Mouse (Mus musculus) myocyte (in vitro differentiated cells): ENCODE data around the gene Mtfr2. TPM values are rescaled to one million over a fixed set of nuclear protein-coding genes. Genes with fewer than 3 reads are reported as not detected.

ENCODE experiments used
- H3K27me3 ChIP-seq: one replicate; pipeline ENCODE4 v1.6.1; 2011; ENCODE audit not compliant: control insufficient read depth, insufficient read depth, insufficient read length
- H3K36me3 ChIP-seq: one replicate; pipeline ENCODE4 v1.6.1; 2011; ENCODE audit not compliant: control insufficient read depth, insufficient read depth
- H3K4me2 ChIP-seq: one replicate; pipeline ENCODE4 v1.6.1; 2011; ENCODE audit warnings: low read depth, control low read depth
- H3K4me3 ChIP-seq: one replicate; pipeline ENCODE4 v1.5.1; 2011; ENCODE audit warnings: mild to moderate bottlenecking, control low read depth, moderate library complexity
- H3K79me2 ChIP-seq: one replicate; pipeline ENCODE4 v1.6.1; 2011; ENCODE audit not compliant: control insufficient read depth, insufficient read depth
- H3ac ChIP-seq: one replicate; pipeline ENCODE4 v1.6.1; 2011; ENCODE audit not compliant: control insufficient read depth, insufficient read length
- CEBPB ChIP-seq: IDR thresholded peaks from 2 replicates; pipeline ENCODE4 v1.6.1; 2011; ENCODE audit warnings: mild to moderate bottlenecking, moderate library complexity; ENCODE audit not compliant: poor library complexity, insufficient read depth, severe bottlenecking
- E2F4 ChIP-seq: IDR thresholded peaks from one replicate; pipeline ENCODE4 v1.6.1; 2011; ENCODE audit warnings: mild to moderate bottlenecking, control low read depth, moderate library complexity; ENCODE audit not compliant: insufficient read depth
- MAX ChIP-seq: IDR thresholded peaks from one replicate; pipeline ENCODE4 v1.6.1; 2011; ENCODE audit warnings: low read depth, mild to moderate bottlenecking, control low read depth
- MYOD1 ChIP-seq, 3 experiments: IDR thresholded peaks; one replicate each; pipeline ENCODE4 v1.6.1; 2011; ENCODE audit warnings: control low read depth in 2 of 3, low read depth in 2 of 3, mild to moderate bottlenecking in 2 of 3, moderate library complexity in 1 of 3; ENCODE audit not compliant: insufficient read length in 2 of 3, control insufficient read depth in 1 of 3
- MYOG ChIP-seq, 3 experiments: IDR thresholded peaks; one replicate each; pipeline ENCODE4 v1.6.1; 2011; ENCODE audit warnings: control low read depth in 2 of 3, low read depth in 2 of 3, mild to moderate bottlenecking in 2 of 3; ENCODE audit not compliant: insufficient read length in 2 of 3, control insufficient read depth in 1 of 3, insufficient read depth in 1 of 3
- POLR2A ChIP-seq: IDR thresholded peaks from one replicate; pipeline ENCODE4 v1.6.1; 2011; ENCODE audit warnings: low read depth, mild to moderate bottlenecking, control low read depth, moderate library complexity; ENCODE audit not compliant: insufficient read length
- POLR2AphosphoS2 ChIP-seq: IDR thresholded peaks from one replicate; pipeline ENCODE4 v1.6.1; 2011; ENCODE audit warnings: low read depth, control low read depth; ENCODE audit not compliant: insufficient read length
- REST ChIP-seq: IDR thresholded peaks from one replicate; pipeline ENCODE4 v1.6.1; 2011; ENCODE audit warnings: mild to moderate bottlenecking, control low read depth, moderate library complexity; ENCODE audit not compliant: insufficient read depth, insufficient read length
- SRF ChIP-seq: IDR thresholded peaks from one replicate; pipeline ENCODE4 v1.6.1; 2011; ENCODE audit warnings: low read depth; ENCODE audit not compliant: control insufficient read depth, insufficient read length
- TCF12 ChIP-seq: IDR thresholded peaks from one replicate; pipeline ENCODE4 v1.6.1; 2011; ENCODE audit warnings: mild to moderate bottlenecking, control low read depth; ENCODE audit not compliant: poor library complexity, insufficient read depth, severe bottlenecking
- TCF3 ChIP-seq: IDR thresholded peaks from one replicate; pipeline ENCODE4 v1.6.1; 2011; ENCODE audit warnings: low read depth, control low read depth; ENCODE audit not compliant: insufficient read length
- USF1 ChIP-seq: IDR thresholded peaks from one replicate; pipeline ENCODE4 v1.6.1; 2011; ENCODE audit warnings: low read depth, mild to moderate bottlenecking, control low read depth, moderate library complexity
- polyA plus RNA-seq: library from polyadenylated mRNA; unstranded; fragments of >200 nt; fragmentation: generic; extraction: Trizol; gene quantifications from one replicate; pipeline ENCODE4 v1.2.1, GENCODE M21; 2012; ENCODE audit warnings: missing spikeins

Mtfr2 gene
- 1.3 TPM for polyA plus RNA-seq

- H3ac ChIP-seq: no peak within 1 kb of the TSS
- H3K79me2 ChIP-seq: no peaks in the 10 kb centered on the region
- peak within 1 kb of the TSS; percentile 33 for H3K4me3 ChIP-seq
- H3K4me2 ChIP-seq: peak within 1 kb of the TSS; percentile 86
- no peaks in the 10 kb centered on the region for H3K27me3 ChIP-seq
- peaks cover 28% of the 10 kb centered on the region for H3K36me3 ChIP-seq
- peak; percentile 98 for TF ChIP-seq E2F4
- TF ChIP-seq MAX: peak; percentile 9
- TF ChIP-seq CEBPB: no peak
- TF ChIP-seq USF1: no peak
- TF ChIP-seq MYOG (IDR thresholded peaks at IDR 0.05; ENCODE audit: control insufficient read depth in 1 of 3, insufficient read depth in 1 of 3, insufficient read length in 2 of 3, low read depth in 2 of 3): no peak
- TF ChIP-seq MYOD1 (IDR thresholded peaks at IDR 0.05; ENCODE audit: control insufficient read depth in 1 of 3, insufficient read length in 2 of 3, low read depth in 2 of 3): no peak
- no peak for TF ChIP-seq SRF
- TF ChIP-seq POLR2A: peak; percentile 57
- TF ChIP-seq REST: no peak
- TF ChIP-seq POLR2AphosphoS2: peak; percentile 99
- no peak for TF ChIP-seq TCF3
- TF ChIP-seq TCF12: no peak
Measured at GRCm38 (mm10) chr10:20347285-20348214, at the start of gene Mtfr2. TSS of gene Mtfr2 (plus strand) at chr10:20347770.

- no peak for TF ChIP-seq POLR2A
- no peak for TF ChIP-seq MAX
- TF ChIP-seq USF1: no peak
- TF ChIP-seq POLR2AphosphoS2: no peak
- TF ChIP-seq MYOD1 (IDR thresholded peaks at IDR 0.05; ENCODE audit: control insufficient read depth in 1 of 3, insufficient read length in 2 of 3, low read depth in 2 of 3): no peak
- TF ChIP-seq MYOG (IDR thresholded peaks at IDR 0.05; ENCODE audit: control insufficient read depth in 1 of 3, insufficient read depth in 1 of 3, insufficient read length in 2 of 3, low read depth in 2 of 3): no peak
- TF ChIP-seq E2F4: no peak
- TF ChIP-seq CEBPB: no peak
- no peak for TF ChIP-seq REST
- no peak overlapping the region for H3K4me3 ChIP-seq
Measured at GRCm38 (mm10) chr10:20298152-20298920, 49.2 kb upstream of the Mtfr2 start.

GRCm38 (mm10) chr10:20299114-20299513, 48.5 kb upstream of the Mtfr2 start:
- H3K4me3 ChIP-seq: no peak overlapping the region
- H3K36me3 ChIP-seq: no peaks in the 10 kb centered on the region
- TF ChIP-seq POLR2AphosphoS2 (no peak), REST (no peak), MAX (no peak), USF1 (no peak), CEBPB (no peak)
- no peaks in the 10 kb centered on the region for H3K79me2 ChIP-seq
- peaks cover 7% of the 10 kb centered on the region for H3K27me3 ChIP-seq
- H3ac ChIP-seq: no peak overlapping the region
- no peak overlapping the region for H3K4me2 ChIP-seq

More at GRCm38 (mm10) chr10:20298152-20298920, 49.2 kb upstream of the Mtfr2 start:
- no peaks in the 10 kb centered on the region for H3K79me2 ChIP-seq
- no peaks in the 10 kb centered on the region for H3K36me3 ChIP-seq
- H3K27me3 ChIP-seq: peaks cover 3% of the 10 kb centered on the region
- no peak overlapping the region for H3K4me2 ChIP-seq
- H3ac ChIP-seq: no peak overlapping the region

GRCm38 (mm10) chr10:20310969-20311769, 36.4 kb upstream of the Mtfr2 start:
- H3K4me2 ChIP-seq: peak overlapping the region; percentile 96
- H3K4me3 ChIP-seq: peak overlapping the region; percentile 92
- H3ac ChIP-seq: peak overlapping the region; percentile 69
- TF ChIP-seq POLR2AphosphoS2 (no peak), REST (no peak), TCF3 (no peak), MYOG (IDR thresholded peaks at IDR 0.05; ENCODE audit: control insufficient read depth in 1 of 3, insufficient read depth in 1 of 3, insufficient read length in 2 of 3, low read depth in 2 of 3) (no peak), CEBPB (no peak), TCF12 (no peak), SRF (no peak), USF1 (no peak), MYOD1 (IDR thresholded peaks at IDR 0.05; ENCODE audit: control insufficient read depth in 1 of 3, insufficient read length in 2 of 3, low read depth in 2 of 3) (no peak), E2F4 (no peak), POLR2A (no peak), MAX (no peak)
- no peaks in the 10 kb centered on the region for H3K36me3 ChIP-seq
- peaks cover 35% of the 10 kb centered on the region for H3K79me2 ChIP-seq
- H3K27me3 ChIP-seq: no peaks in the 10 kb centered on the region
